Mouse (Mus musculus) gastrocnemius, adult 8-10 months (tissue): ENCODE measurements around the gene Trappc4. TPM values are rescaled to one million over a fixed set of nuclear protein-coding genes. Genes with fewer than 3 reads are reported as not detected.
A peak's percentile ranks its signal among the peaks of the same experiment; 100 is the strongest.
"Not testable (repeated sequence)": the region's sequence is repeated elsewhere in the genome, so short reads cannot be mapped to it uniquely, and the experiment has no call there.

Experiments used
- DNase-seq, 2 experiments: peaks; one replicate each; pipeline ENCODE4 v3.0.0; 2022; ENCODE audit warnings: low spot score in 2 of 2
- total RNA-seq, 4 experiments: library from RNA; stranded (reverse); gene quantifications; 2 replicates each; pipeline ENCODE4 v1.2.4; 2022

The Trappc4 gene
- total RNA-seq, result 10 to 100 TPM; 17.5 to 23.0 (median 19.5) TPM

GRCm38 (mm10) chr9:44406906-44407751, at the start of gene Trappc4, which contains the start of gene Rps25:
Gene Trappc4, minus strand, starts transcription at chr9:44407600.
Gene Rps25, plus strand, starts transcription at chr9:44407139.
- peak; percentile 84 to 86 for DNase-seq

DNA sequence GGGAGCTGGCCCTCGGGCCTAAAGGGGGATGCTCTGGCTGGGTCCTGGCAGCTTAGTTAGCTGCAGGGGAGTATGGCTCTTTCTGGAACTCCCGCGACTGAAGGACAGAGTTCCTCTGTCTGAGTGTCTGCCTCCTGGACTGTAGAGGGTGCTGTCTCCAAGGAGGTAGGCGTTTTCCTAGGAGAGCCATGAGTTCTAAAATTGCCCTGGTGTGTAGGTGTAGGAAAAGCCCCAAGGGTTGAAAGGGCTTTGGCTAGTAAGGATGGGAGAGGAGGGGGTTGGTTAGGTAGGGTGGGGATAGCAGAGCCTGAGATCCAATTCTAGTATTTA, 47.5 kb upstream of the Trappc4 start, which contains the start of gene Upk2:
TSS of gene Upk2 (minus strand) at position 86 of the 330 bp plus-strand sequence.
- DNase-seq, result no peak

DNA sequence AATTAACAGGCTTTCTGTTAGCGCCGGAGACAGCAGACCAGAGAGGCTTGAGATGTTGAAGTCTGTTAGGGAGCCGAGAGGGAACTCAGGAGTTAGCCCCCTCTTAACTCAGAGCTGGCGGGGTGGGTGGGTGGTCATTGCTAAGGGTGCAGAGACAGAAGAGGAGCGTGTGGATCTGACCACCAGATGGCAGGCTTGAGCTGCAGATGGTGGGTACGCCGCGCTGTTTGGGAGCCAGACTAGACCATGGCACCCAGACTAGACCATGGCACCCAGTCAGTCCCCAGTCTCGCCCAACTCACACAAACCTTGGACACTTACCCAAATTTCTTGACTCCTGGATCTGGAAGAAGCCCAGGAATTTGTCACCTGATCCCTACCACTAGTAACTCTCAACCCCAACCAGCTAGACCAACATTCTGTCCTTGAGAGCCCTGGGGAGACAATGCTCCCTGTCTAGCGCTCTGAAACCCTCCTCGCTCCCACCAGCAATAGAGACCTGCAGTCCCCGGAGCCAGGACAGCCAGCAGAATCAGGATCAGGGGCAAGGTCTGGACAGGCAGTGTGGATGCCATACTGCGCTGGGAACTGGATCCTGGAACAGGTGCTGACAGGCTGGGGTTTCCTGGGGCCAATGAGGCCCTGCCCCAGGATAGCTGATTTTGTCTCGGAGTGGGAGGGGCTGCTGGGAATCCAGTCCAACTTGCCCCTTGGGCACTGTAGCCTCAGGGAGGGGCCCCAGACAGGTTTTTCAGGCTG, 46.9 kb upstream of the Trappc4 start:
- DNase-seq, result peak; percentile 72 to 78

DNA sequence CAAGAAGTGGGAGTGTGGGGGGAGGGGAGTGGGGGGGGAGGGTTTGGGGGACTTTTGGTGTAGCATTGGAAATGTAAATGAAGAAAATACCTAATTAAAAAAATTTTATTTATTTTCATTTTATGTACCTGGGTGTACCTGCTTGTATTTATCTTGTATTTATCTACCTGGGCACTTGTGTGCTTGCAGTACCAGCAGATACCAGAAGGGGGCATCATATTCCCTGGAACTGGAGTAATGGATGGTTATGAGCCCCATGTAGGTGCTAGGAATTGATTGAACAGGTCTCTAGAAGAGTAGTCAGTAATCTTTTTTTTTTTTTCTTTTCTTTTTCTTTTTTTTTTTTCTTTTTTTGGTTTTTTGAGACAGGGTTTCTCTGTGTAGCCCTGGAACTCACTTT, 43.0 kb upstream of the Trappc4 start:
- DNase-seq, result no peak

DNA sequence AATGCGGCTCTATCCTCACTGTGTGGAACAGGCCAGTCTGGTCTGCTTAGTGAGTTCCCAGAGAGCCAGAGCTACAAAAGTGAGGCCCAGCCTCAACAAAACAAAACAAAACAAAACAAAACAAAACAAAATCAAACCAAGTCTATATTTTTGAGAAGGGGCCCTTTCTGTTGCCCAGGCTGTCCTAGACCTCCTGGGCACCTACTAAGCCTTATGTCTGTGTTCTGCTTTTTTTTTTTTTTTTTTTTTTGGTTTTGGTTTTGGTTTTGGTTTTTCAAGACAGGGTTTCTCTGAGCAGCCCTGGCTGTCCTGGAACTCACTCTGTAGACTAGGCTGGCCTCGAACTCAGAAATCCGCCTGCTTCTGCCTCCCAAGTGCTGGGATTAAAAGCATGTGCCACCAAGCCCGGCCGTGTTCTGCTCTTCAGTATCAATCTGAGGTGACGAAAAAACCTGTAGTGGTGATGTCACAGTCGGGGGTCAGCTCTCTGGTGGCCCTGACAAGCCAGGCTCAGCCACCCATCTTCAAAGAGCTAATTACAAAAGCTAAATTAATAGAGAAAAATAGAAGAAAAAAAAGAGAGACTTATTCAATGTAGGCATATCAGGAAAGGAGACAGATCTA, 37.1 kb upstream of the Trappc4 start:
- not testable (repeated sequence) for DNase-seq

DNA sequence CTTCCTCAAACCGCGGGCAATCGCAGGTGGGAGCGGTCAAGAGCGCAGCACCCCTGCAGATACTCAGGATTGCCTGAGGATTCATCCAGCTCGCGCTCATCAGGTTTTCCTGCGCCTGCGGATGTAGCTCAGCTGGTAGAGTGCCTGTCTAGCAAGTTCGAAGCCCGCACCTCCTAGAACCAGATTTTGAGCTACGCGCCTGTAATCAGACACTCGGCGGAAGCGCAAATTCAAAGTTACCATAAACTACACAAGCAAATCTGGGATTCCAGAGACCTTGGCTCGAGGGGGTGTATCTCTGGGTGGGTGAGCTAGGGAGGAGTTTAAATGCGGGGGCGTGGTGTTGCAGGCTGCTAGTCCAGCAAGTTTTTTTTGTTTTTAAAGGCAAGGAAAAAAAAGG, 33.6 kb upstream of the Trappc4 start, which contains the start of gene Foxr1:
TSS of gene Foxr1 (minus strand) at position 176 of the 400 bp plus-strand sequence.
- no peak for DNase-seq

- no peak for DNase-seq
These were observed 28.3 kb upstream of the Trappc4 start for GRCm38 (mm10) chr9:44435747-44436146.

DNA sequence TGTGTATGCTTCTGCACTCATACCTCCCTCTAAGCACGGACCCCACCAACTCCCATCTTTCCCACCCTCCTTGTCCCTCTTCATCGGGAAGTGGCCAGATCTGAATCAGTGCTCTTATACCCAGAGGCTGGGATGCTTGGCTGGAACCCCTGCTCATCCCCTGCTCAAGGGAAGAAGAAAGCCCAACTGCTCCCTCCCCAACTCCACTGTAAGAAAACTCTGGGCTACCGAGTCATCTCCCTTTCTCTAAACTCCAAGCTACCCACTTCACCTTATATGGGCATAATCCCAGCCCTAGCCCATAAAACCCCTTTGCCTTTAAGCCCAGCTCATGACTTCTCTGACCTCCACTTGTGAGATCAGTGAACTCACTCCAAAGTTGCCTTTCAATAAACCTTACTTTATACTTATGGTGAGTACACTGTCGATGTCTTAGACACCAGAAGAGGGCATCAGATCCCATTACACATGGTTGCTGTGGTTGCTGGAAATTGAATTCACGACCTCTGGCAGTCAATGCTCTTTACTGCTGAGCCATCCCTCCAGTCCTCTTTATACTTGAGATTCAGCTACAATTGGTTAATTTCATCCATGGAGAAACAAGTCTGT, 25.3 kb upstream of the Trappc4 start:
- DNase-seq, result no peak

GRCm38 (mm10) chr9:44423576-44423975, 16.2 kb upstream of the Trappc4 start:
- no peak for DNase-seq

GRCm38 (mm10) chr9:44420280-44420898, 13.0 kb upstream of the Trappc4 start:
- no peak for DNase-seq

- DNase-seq, result not testable (repeated sequence)
These were observed 12.3 kb upstream of the Trappc4 start for GRCm38 (mm10) chr9:44419730-44420129.

GRCm38 (mm10) chr9:44418519-44419385, 11.4 kb upstream of the Trappc4 start, which contains the start of gene Ccdc84:
Gene Ccdc84, minus strand, starts transcription at chr9:44418569.
- DNase-seq, result no peak

DNA sequence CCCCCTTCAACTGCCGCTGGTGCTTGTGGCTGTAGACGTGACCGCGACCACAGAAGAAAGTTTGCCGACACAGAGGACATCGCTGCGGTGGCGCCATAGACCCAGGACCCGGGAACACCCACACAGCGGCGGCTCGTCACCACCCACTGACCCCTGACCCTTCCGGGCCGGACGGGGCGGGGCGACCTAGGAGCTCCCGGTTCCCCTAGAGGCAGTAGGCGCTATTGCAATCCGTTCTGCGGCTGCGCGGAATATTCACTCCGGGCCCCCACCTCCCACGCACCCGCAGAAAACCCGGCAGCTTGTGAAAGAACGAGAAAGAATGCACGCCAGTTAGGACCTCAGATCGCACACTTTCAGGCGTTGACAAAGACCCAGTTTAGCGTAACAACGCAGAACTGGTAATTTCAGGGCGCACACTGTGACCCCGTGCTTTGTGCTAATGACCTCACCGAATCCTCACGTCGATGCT, 10.5 kb upstream of the Trappc4 start:
- DNase-seq, result peak; percentile 90 to 93

GRCm38 (mm10) chr9:44417156-44417891, 9.9 kb upstream of the Trappc4 start:
- DNase-seq, result no peak

DNA sequence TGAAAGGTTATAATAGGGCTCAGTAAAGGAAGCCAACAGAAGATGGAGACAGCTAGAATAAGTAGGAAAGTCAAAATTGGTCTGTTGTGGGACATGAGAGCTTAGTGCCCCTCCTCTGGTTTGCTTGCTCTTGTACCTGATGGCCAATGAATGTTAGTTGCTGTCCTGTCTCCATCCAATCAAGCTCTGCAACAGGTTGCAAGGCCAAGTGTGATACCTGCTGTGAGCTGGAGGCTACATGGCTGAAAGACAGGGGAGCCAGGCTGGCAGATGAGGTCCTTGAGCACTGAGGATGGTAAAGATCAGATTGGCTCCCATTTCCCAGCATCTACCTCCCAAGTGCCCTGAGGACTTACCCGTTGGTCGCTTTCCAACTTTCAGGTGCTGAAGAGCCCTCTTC, 5.4 kb upstream of the Trappc4 start:
- DNase-seq, result no peak

- DNase-seq, result no peak
These were observed 4.9 kb upstream of the Trappc4 start for GRCm38 (mm10) chr9:44412306-44412705.

- no peak for DNase-seq
These were observed 4.3 kb upstream of the Trappc4 start for GRCm38 (mm10) chr9:44411601-44412130.

DNA sequence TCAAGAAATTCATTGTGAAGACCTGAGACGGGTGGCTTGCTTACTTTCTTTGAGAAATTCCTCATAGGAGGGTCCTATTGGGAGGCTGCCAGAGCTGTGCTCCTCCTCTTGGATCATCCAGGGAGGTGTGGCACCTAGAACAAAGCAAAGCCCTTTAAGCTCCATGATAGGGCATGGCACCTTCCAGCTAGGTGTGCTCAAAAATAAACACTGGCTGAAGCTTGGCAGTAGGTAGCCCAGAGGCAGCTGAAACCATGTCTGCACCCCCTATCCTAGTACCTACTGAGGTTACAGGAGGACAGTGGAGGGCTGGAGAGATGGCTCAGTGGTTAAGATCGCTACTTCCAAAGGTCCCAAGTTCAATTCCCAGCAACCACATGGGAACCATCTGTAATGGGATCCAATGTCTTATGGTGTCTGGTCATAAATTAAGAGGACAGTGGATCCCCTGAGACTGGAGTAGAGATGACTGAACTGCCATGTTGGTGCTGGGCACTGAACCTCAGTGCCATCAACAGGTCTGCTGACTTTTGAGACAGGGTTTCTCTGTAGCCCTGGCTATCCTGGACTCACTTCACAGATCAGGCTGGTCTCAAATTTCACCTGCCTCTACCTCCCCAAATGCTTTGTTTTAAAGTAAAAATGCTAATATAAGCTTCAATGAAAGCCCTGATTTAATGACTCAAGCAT, 3.4 kb upstream of the Trappc4 start:
- DNase-seq, result no peak
